Mouse (Mus musculus): Measurements from ENCODE around the gene Nedd9.

GRCm38 (mm10) chr13:41381041-41381805 is 105.9 kb downstream of the Nedd9 start:
- TF ChIP-seq CTCF (IDR thresholded peaks at IDR 0.05; ENCODE audit: borderline replicate concordance, insufficient read depth, low read length), result no peak
- no peak for TF ChIP-seq POLR2A (IDR thresholded peaks at IDR 0.05; ENCODE audit: low read depth, low read length)
